Mouse (Mus musculus) E14TG2a.4 (cell line): ENCODE results near the gene Zfp467.

ENCODE experiments used
- H3K27me3 ChIP-seq: 2 replicates; pipeline ENCODE4 v1.6.1; 2014; ENCODE audit warnings: low read length, control low read depth; ENCODE audit not compliant: insufficient read depth
- H3K36me3 ChIP-seq: 2 replicates; pipeline ENCODE4 v1.6.1; 2014; ENCODE audit warnings: low read length, control low read depth; ENCODE audit not compliant: insufficient read depth
- H3K4me1 ChIP-seq: replicated peaks from 2 replicates; pipeline ENCODE4 v1.6.1; 2014; ENCODE audit warnings: low read depth, low read length, control low read depth
- H3K4me3 ChIP-seq: replicated peaks from 2 replicates; pipeline ENCODE4 v1.5.1; 2014; ENCODE audit warnings: mild to moderate bottlenecking, low read length
- H3K9me3 ChIP-seq: 2 replicates; pipeline ENCODE4 v1.6.1; 2014; ENCODE audit warnings: low read length, control low read depth
- CTCF ChIP-seq: conservative IDR thresholded peaks from 2 replicates; pipeline ENCODE4 v1.5.1; 2014; ENCODE audit warnings: low read length
- NANOG ChIP-seq: IDR thresholded peaks from 2 replicates; pipeline ENCODE4 v1.6.1; 2014; ENCODE audit warnings: borderline replicate concordance, low read length, mixed read lengths
- POU5F1 ChIP-seq: IDR thresholded peaks from 2 replicates; pipeline ENCODE4 v1.6.1; 2014; ENCODE audit warnings: low read length, borderline replicate concordance

The Zfp467 gene

DNA sequence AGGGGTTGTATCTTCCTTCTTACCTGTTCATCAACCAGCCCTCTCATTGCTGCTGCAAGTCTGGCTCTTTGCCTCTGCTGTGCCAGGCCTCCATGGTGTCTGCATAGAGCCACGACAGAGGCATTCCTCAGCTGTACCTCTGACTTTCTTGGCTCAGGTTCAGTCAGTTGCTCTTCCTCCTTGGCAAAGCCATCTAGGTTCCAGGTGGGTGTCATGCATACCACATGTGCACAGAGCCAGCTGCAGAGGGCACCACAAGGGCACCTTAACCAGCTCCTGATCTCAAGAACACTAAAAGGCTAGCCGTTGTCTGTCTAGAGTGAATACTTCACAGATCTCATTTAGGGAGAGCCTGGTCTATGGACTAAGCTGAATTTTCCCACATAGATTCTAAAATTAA lies 29.1 kb downstream of the Zfp467 start:
- H3K36me3 ChIP-seq = peaks cover 64% of the 10 kb centered on the region
- no peaks in the 10 kb centered on the region for H3K9me3 ChIP-seq
- no peak overlapping the region for H3K4me3 ChIP-seq
- no peaks in the 10 kb centered on the region for H3K27me3 ChIP-seq
- no peak for TF ChIP-seq POU5F1
- TF ChIP-seq NANOG = no peak
- no peak for TF ChIP-seq CTCF
- H3K4me1 ChIP-seq = peaks cover 9% of the 10 kb centered on the region

DNA sequence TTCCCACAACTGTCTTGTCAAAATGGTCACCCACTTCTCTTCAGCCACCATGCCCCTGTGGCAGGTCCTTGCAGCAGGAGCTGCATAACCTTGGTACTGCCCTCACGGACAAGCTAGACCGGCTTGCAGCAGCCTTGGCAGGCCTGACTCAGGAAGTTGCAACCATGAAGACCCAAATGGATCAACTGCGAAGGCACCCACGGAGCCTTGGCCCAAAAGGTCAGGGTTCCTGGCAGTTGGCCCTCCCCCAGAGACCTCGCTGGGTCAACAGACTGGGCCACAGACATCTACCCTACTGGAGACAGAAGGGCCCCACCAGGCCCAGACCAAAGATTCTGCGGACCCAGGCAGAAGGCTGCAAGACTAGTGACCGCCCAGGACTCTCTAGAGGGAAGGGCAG lies 30.0 kb downstream of the Zfp467 start:
- TF ChIP-seq POU5F1 = no peak
- TF ChIP-seq CTCF = no peak
- TF ChIP-seq NANOG = no peak
- Histone ChIP-seq H3K36me3 (peaks cover 72% of the 10 kb centered on the region), H3K4me1 (peaks cover 9% of the 10 kb centered on the region), H3K27me3 (no peaks in the 10 kb centered on the region), H3K4me3 (no peak overlapping the region), H3K9me3 (no peaks in the 10 kb centered on the region)

DNA sequence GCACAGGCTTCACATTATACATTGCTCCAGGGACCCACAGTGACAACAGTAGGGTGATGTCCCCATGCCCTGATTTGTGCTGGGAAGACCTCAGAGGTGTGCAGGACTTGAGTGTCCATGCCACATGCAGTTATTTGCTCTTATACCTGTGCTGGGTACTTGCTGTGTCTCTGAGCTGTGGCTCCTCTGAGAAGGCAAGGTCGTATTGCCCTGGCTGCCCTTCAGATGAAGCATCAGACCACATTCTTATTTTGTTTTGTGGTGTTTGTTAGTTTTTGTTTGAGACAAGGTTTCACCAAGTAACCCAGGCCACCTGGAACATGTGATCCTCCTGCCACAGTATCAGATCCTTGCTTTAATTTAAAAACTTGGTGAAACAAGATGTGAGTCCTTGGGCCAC lies 30.7 kb downstream of the Zfp467 start:
- Histone ChIP-seq H3K36me3 (peaks cover 80% of the 10 kb centered on the region), H3K4me1 (peaks cover 9% of the 10 kb centered on the region), H3K4me3 (no peak overlapping the region), H3K9me3 (no peaks in the 10 kb centered on the region), H3K27me3 (no peaks in the 10 kb centered on the region)
- no peak for TF ChIP-seq POU5F1
- no peak for TF ChIP-seq NANOG
- TF ChIP-seq CTCF = no peak

DNA sequence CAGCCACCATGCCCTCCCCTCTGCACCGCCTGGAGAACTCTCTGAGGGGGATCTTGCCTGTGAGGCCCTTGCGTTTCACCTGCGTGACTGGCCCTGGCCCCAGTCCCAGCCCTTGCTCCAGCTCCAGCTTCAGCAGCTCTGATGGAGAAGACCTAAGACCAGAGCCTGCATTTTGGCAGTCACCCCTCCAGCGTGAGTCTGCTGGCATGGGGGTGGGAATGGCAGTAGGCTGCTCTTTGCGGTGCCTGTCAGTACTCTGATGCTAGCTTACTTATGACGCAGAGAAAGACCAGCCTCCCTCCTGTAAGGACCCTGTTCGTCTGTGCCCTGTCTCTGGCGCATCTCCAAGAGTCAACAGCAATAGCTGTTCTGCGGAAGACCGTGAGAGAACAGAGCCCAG lies 32.5 kb downstream of the Zfp467 start:
- no peaks in the 10 kb centered on the region for H3K9me3 ChIP-seq
- TF ChIP-seq POU5F1 = no peak
- TF ChIP-seq CTCF = no peak
- TF ChIP-seq NANOG = no peak

DNA sequence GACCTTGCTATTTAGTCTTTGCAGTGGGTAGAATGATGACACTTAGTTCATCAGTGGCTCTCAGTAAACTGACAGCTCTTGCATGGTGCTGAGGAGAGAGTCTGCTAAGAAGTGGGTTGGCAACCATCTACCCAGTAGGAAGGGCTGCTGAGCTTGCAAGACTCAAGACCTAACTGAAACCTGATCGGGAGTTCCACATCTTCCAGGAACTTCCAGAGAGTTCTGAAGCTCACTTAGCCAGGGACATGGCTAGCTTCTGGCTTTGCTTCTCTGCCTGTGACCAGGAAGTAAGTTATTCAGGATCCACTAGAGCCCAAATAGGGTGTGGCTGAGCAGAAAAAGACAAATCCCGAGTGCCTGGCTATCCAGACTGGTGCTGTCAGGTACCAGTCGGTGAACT lies 33.0 kb downstream of the Zfp467 start:
- Histone ChIP-seq H3K4me1 (peaks cover 9% of the 10 kb centered on the region), H3K36me3 (peaks cover 99% of the 10 kb centered on the region), H3K4me3 (no peak overlapping the region), H3K9me3 (no peaks in the 10 kb centered on the region), H3K27me3 (no peaks in the 10 kb centered on the region)
- TF ChIP-seq POU5F1 (no peak), CTCF (no peak)

More for the DNA sequence above, 32.5 kb downstream of the Zfp467 start:
- Histone ChIP-seq H3K36me3 (peaks cover 98% of the 10 kb centered on the region), H3K4me3 (no peak overlapping the region), H3K4me1 (peaks cover 9% of the 10 kb centered on the region), H3K27me3 (no peaks in the 10 kb centered on the region)

DNA sequence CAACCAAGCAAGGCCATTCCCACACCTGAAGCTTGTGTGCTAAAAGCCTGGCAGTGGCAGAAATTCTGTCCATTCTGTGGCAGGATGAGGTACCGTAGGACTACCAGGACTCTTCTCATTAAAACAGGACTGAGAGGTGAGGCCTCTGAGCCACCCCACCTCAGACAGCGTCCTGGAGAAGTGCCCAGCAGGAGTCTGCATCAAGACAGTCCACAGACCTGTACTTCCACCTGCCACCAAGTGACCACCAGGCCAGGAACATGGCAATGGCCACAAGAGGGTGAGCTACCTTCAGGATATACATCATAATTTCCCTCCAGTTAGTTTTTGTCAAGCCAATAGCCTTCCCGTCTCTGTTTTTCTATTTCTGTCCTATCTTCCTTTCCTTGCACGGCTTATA lies 33.5 kb downstream of the Zfp467 start:
- no peak overlapping the region for H3K4me3 ChIP-seq
- no peak for TF ChIP-seq CTCF
- TF ChIP-seq NANOG = no peak
- TF ChIP-seq POU5F1 = no peak
- no peaks in the 10 kb centered on the region for H3K9me3 ChIP-seq
- H3K4me1 ChIP-seq = peaks cover 9% of the 10 kb centered on the region
- H3K27me3 ChIP-seq = no peaks in the 10 kb centered on the region
- peaks cover 99% of the 10 kb centered on the region for H3K36me3 ChIP-seq

DNA sequence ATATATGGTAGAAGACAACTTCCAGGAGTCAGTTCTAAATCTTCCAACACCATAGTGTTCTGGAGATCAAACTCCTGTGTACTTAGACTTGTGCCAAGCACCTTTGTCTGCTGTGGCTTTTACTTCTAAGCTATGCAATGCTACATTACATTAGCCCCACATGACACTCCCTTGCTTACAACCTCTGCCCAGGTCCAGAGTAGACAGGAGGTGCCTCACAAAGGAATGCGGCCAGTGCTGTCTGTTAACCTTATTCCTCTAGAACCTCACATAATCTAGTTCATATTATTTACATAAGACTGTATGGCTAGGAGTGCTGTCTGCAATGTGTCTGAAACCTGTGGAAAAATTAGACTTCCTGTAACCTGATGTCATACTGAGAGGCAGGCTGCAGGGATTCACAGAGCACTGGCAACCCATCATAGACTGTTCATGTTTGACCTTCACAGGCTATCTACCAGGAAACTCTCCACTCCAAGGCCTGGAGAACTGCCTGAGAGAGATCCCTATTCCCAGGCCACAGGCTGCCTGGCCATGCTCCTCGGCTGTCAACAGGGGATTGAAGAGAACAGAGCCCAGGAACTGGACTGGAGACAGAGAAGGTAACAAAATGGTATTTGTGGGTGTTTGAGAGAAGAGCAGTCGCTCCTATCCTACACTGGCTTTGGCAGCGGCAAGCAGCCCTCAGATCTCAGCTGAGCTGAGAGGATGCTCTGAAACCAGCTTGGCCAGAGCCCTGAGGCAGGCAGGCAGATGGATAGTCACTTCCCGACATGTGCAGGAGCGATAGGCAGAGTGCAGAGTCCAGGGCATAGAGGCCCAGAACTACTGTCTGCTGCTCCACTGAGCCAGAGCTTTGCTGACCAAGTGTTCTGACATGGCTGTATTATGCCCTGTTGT lies 34.2 kb downstream of the Zfp467 start:
- Histone ChIP-seq H3K9me3 (no peaks in the 10 kb centered on the region), H3K4me1 (peaks cover 9% of the 10 kb centered on the region), H3K36me3 (peaks cover 99% of the 10 kb centered on the region), H3K27me3 (no peaks in the 10 kb centered on the region), H3K4me3 (no peak overlapping the region)
- no peak for TF ChIP-seq CTCF
- no peak for TF ChIP-seq NANOG
- TF ChIP-seq POU5F1 = no peak

DNA sequence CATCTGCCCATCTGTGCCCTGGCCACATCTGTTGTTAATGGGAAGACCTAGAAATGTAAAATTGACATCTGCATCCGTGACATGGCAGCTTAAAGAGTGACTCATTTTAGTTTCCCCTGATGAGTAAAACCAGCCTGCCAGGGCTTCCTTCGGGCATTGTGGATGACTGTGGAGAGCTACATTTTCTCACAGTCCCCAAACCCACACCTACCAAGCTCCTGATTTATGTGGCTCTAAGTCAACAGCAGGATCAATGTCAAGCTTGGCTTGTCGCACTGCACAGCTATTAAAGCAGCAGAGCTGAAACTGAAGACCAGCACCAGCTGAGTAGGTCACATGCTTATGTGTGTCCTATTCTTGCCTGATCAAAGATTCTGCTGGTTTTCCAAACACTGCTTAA lies 35.1 kb downstream of the Zfp467 start:
- no peaks in the 10 kb centered on the region for H3K27me3 ChIP-seq
- peaks cover 9% of the 10 kb centered on the region for H3K4me1 ChIP-seq
- no peaks in the 10 kb centered on the region for H3K9me3 ChIP-seq
- H3K36me3 ChIP-seq = peaks cover 99% of the 10 kb centered on the region
- no peak overlapping the region for H3K4me3 ChIP-seq
- no peak for TF ChIP-seq CTCF
- TF ChIP-seq POU5F1 = no peak
- no peak for TF ChIP-seq NANOG

DNA sequence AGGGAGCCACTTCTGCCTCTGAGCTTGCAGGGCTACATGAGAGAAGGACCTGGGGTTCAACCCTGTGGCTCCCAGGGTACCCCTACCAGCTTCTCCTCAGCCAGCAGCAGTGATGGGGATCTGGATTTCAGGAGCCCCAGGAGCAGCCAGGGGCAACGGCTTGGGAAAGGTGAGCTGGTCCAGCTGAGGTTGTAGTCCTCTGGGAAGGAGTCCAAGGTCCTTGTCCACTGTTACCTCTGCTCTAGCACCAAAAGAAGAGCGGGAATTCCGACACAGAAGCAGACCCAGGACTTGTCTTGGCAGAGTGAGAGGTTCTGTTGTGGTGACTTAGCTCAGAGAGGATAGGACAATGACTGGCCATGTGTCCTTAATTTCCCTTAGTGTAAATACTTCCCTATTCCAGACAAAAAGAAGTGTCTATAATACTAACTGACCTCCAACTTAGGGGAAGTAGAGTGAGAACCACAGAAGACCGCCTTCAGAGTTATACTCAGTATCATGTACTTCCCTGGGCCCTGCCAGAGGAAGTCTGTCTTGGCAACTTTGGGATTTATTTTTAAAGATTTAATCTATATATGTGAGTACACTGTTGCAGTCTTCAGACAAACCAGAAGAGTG lies 35.8 kb downstream of the Zfp467 start:
- no peak overlapping the region for H3K4me3 ChIP-seq
- H3K4me1 ChIP-seq = peaks cover 9% of the 10 kb centered on the region
- TF ChIP-seq NANOG (no peak), CTCF (no peak), POU5F1 (no peak)
- H3K9me3 ChIP-seq = no peaks in the 10 kb centered on the region
- H3K27me3 ChIP-seq = no peaks in the 10 kb centered on the region
- H3K36me3 ChIP-seq = peaks cover 99% of the 10 kb centered on the region
